Mouse (Mus musculus) embryonic facial prominence, embryonic 15.5 days (tissue): ENCODE data around the gene Il1rapl2. TPM values are rescaled to one million over a fixed set of nuclear protein-coding genes. Genes with fewer than 3 reads are reported as not detected.

Source experiments
- ATAC-seq: fragments of 200-750 bp; cut with Nextera tagmentation; 2 replicates; pipeline ENCODE4 v1.8.0; 2017; ENCODE audit warnings: low read depth, moderate TSS enrichment; ENCODE audit not compliant: insufficient number of reproducible peaks, low FRiP score, low TSS enrichment
- H3K27ac ChIP-seq: fragments of 300-500 bp; sonication (generic); replicated peaks from 2 replicates; pipeline ENCODE4 v1.5.1; 2015; ENCODE audit warnings: mild to moderate bottlenecking, inconsistent platforms
- H3K27me3 ChIP-seq: fragments of 300-500 bp; sonication (generic); 2 replicates; pipeline ENCODE4 v1.6.1; 2015; ENCODE audit warnings: inconsistent platforms
- H3K36me3 ChIP-seq: fragments of 300-500 bp; sonication (generic); 2 replicates; pipeline ENCODE4 v1.6.1; 2015; ENCODE audit warnings: mild to moderate bottlenecking, inconsistent platforms
- H3K4me1 ChIP-seq: fragments of 300-500 bp; sonication (generic); 2 replicates; pipeline ENCODE4 v1.6.1; 2015; ENCODE audit warnings: inconsistent platforms
- H3K4me2 ChIP-seq: fragments of 300-500 bp; sonication (generic); replicated peaks from 2 replicates; pipeline ENCODE4 v1.6.1; 2015; ENCODE audit warnings: mild to moderate bottlenecking, inconsistent platforms
- H3K4me3 ChIP-seq: fragments of 300-500 bp; sonication (generic); replicated peaks from 2 replicates; pipeline ENCODE4 v1.5.1; 2015; ENCODE audit warnings: mild to moderate bottlenecking, inconsistent platforms
- H3K9ac ChIP-seq: fragments of 300-500 bp; sonication (generic); 2 replicates; pipeline ENCODE4 v1.6.1; 2015; ENCODE audit warnings: inconsistent platforms
- H3K9me3 ChIP-seq: fragments of 300-500 bp; sonication (generic); replicated peaks from 2 replicates; pipeline ENCODE4 v1.6.1; 2016; ENCODE audit warnings: inconsistent platforms
- WGBS: fragments of 180-500 bp; shearing (Covaris S2); methylation state at CpG from one replicate; pipeline ENCODE4 v1.1.7; 2015; 5-methylcytosine and 5-hydroxymethylcytosine counted together
- polyA plus RNA-seq: library from polyadenylated mRNA; unstranded; fragments of >200 nt; fragmentation: Nextera tagmentation; extraction: Ambion mirVana; gene quantifications from 2 replicates; pipeline ENCODE4 v1.2.1, GENCODE M21; 2015

The Il1rapl2 gene
- polyA plus RNA-seq: 1.3 and 1.4 TPM in 2 replicates

DNA sequence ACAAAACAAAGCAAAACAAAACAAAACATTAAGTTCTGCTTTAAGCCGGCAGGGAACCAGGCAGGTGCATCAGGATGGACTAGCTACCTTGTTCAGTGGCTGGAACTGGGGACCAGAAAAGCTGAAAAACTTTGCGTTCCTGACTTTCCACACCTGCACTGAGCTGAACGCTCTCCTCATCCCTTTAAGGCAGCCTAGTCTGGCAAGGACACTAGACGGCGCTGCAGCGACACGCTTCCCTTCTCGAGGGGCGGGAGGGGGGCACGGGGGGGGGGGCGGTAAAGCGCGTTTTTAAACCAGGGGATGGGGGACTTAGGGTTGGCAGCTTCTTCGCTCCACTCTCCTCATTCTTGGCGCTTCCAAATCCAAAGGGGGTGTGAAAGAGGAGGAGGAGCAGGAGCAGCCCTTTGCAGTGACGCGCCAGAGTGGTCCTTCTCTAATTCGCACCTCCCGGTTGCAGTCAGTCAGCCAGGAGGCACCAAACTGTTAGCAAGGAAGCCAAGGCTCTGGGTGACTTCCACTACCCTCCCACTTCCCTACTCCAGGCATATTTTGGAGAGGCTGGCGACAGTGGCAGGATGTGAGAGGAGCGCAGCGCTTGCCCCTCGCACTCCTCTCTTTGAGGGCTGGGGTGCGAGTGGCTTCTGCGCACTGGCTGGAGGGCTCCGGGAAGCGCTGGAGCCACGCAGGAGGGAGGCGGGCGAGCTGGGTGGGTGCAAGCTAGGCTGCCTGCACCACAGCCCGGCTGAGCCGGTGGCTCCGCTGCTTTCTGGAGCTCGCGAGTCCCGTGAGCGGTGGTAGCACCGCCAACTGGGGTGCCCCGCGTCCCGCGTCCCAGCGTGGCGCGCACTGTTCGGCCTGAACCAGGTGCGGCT lies at the start of gene Il1rapl2:
Gene Il1rapl2, plus strand, starts transcription at position 288 of the 875 bp plus-strand sequence.
- H3K36me3 ChIP-seq: no peaks in the 10 kb centered on the region
- H3K4me2 ChIP-seq: peak within 1 kb of the TSS; percentile 67
- no peaks in the 10 kb centered on the region for H3K9me3 ChIP-seq
- ATAC-seq: peak; percentile 65
- 7% methylated on average over 45 of the region's 47 CpGs for WGBS
- H3K27me3 ChIP-seq: peaks cover 49% of the 10 kb centered on the region
- H3K27ac ChIP-seq: no peak within 1 kb of the TSS
- H3K4me3 ChIP-seq: peak within 1 kb of the TSS; percentile 41
- H3K4me1 ChIP-seq: no peaks in the 10 kb centered on the region
- no peak within 1 kb of the TSS for H3K9ac ChIP-seq

DNA sequence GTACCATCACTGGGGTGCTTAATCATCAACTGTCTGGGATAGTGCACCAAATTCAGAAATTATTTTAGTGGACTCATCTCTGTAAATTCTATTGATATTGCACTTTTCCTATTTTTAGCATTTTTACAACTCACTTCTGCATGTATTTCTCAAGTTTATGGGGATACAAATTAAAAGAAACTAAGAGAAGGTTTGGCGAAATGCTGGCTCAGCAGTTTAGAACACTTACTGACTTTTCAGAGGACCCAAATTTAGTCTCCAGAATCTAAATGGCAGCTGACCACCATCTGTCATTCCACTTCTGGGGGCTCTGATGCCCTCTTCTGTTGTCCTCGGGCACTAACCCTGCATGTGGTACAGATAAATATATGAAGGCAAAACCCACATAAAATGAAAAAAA lies 22.1 kb upstream of the Il1rapl2 start:
- no peak overlapping the region for H3K4me2 ChIP-seq
- WGBS: 79% methylated on average over 2 of the region's 2 CpGs
- no peak overlapping the region for H3K9ac ChIP-seq
- no peak overlapping the region for H3K4me3 ChIP-seq
- no peaks in the 10 kb centered on the region for H3K27me3 ChIP-seq
- H3K27ac ChIP-seq: no peak overlapping the region
- no peaks in the 10 kb centered on the region for H3K36me3 ChIP-seq
- no peak for ATAC-seq
- H3K9me3 ChIP-seq: no peaks in the 10 kb centered on the region
- no peaks in the 10 kb centered on the region for H3K4me1 ChIP-seq

GRCm38 (mm10) chrX:137569472-137570188 lies 778 bp upstream of the Il1rapl2 start:
- H3K9ac ChIP-seq: no peak overlapping the region
- 22% methylated on average over 21 of the region's 21 CpGs for WGBS
- peaks cover 49% of the 10 kb centered on the region for H3K27me3 ChIP-seq
- H3K27ac ChIP-seq: no peak overlapping the region
- H3K9me3 ChIP-seq: no peaks in the 10 kb centered on the region
- no peaks in the 10 kb centered on the region for H3K36me3 ChIP-seq
- no peaks in the 10 kb centered on the region for H3K4me1 ChIP-seq
- H3K4me2 ChIP-seq: peak overlapping the region; percentile 67
- peak overlapping the region; percentile 41 for H3K4me3 ChIP-seq
- ATAC-seq: no peak

DNA sequence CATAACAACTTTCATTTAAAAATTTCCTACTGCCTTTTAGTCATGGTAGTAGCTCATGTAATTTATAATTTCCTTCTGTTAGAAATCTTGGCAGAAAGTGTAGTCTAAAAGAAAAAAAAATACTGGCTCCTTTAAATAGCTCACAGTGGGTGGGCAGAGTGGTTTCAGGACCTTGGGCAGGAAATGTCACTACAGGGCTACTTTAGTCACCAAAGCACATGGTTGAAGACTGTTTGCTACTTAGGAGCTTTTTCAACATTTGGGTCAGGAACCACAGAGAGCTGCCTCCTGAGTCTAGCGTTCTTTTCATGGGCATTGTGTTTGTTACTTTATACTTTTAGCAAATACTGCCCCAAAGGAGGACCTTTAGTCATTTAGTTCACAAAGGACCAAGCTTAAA lies 12.2 kb downstream of the Il1rapl2 start:
- Histone ChIP-seq H3K9ac (no peak overlapping the region), H3K27me3 (no peaks in the 10 kb centered on the region), H3K4me2 (no peak overlapping the region), H3K9me3 (no peaks in the 10 kb centered on the region), H3K36me3 (no peaks in the 10 kb centered on the region), H3K27ac (no peak overlapping the region), H3K4me3 (no peak overlapping the region), H3K4me1 (no peaks in the 10 kb centered on the region)
- ATAC-seq: no peak
- 5% methylated on average over 1 of the region's 1 CpGs for WGBS

GRCm38 (mm10) chrX:137620697-137621096 lies 50.3 kb downstream of the Il1rapl2 start:
- H3K36me3 ChIP-seq: no peaks in the 10 kb centered on the region
- no peak for ATAC-seq

GRCm38 (mm10) chrX:137667011-137667410 lies 96.6 kb downstream of the Il1rapl2 start:
- no peak for ATAC-seq
- Histone ChIP-seq H3K27me3 (no peaks in the 10 kb centered on the region), H3K4me3 (no peak overlapping the region), H3K9ac (no peak overlapping the region), H3K4me2 (no peak overlapping the region), H3K9me3 (no peaks in the 10 kb centered on the region), H3K4me1 (no peaks in the 10 kb centered on the region), H3K36me3 (no peaks in the 10 kb centered on the region), H3K27ac (no peak overlapping the region)
- 31% methylated on average over 2 of the region's 2 CpGs for WGBS

More at GRCm38 (mm10) chrX:137620697-137621096, 50.3 kb downstream of the Il1rapl2 start:
- H3K9ac ChIP-seq: no peak overlapping the region
- no peak overlapping the region for H3K27ac ChIP-seq
- no peaks in the 10 kb centered on the region for H3K27me3 ChIP-seq
- H3K4me2 ChIP-seq: no peak overlapping the region
- H3K9me3 ChIP-seq: no peaks in the 10 kb centered on the region
- no peak overlapping the region for H3K4me3 ChIP-seq
- no peaks in the 10 kb centered on the region for H3K4me1 ChIP-seq

DNA sequence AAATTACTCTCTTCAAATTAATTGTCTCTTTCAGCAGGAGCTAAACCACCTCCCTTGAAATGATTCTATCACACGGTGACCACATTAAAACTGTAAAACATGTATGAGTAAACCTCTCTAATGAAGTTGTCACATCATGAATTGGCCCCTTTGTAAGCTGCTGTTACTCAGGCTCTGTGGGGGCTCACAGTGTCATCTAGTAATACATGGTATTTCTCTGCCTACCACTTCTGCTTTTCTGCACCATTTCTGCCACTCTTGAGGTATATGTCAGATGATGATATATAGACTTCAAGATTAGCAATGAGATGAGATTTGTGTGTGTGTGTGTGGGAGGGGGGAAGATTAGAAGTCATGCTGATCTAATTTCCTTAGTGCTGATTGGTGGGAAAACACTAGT lies 117.6 kb downstream of the Il1rapl2 start:
- H3K9ac ChIP-seq: no peak overlapping the region
- no peaks in the 10 kb centered on the region for H3K9me3 ChIP-seq
- H3K4me1 ChIP-seq: no peaks in the 10 kb centered on the region
- ATAC-seq: no peak
- H3K4me2 ChIP-seq: no peak overlapping the region
- H3K4me3 ChIP-seq: no peak overlapping the region
- 77% methylated on average over 1 of the region's 1 CpGs for WGBS
- H3K27me3 ChIP-seq: no peaks in the 10 kb centered on the region
- H3K27ac ChIP-seq: no peak overlapping the region
- no peaks in the 10 kb centered on the region for H3K36me3 ChIP-seq

DNA sequence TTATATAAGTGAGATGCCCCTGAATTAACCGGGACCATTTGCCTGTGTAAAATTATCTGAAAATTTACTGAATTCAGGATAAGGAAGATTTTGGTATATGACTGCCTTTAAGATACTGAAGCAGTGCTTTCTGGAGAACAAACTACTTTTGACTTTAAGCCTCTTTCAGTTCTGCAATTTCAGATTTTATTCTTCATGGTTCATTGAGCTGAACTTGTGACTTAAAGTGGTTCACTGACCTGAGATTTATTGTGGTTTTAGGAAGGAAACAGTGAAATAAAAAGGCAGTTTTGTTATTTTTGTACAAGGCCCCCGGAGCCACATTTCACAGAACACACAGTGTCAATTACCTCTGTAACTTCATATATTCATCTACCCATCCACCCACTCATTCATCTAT lies 129.6 kb downstream of the Il1rapl2 start:
- WGBS: 79% methylated on average over 2 of the region's 2 CpGs
- no peak overlapping the region for H3K4me3 ChIP-seq
- H3K9me3 ChIP-seq: no peaks in the 10 kb centered on the region
- H3K4me1 ChIP-seq: no peaks in the 10 kb centered on the region
- H3K4me2 ChIP-seq: no peak overlapping the region
- no peak overlapping the region for H3K9ac ChIP-seq
- no peaks in the 10 kb centered on the region for H3K36me3 ChIP-seq
- no peaks in the 10 kb centered on the region for H3K27me3 ChIP-seq
- no peak overlapping the region for H3K27ac ChIP-seq
- no peak for ATAC-seq

DNA sequence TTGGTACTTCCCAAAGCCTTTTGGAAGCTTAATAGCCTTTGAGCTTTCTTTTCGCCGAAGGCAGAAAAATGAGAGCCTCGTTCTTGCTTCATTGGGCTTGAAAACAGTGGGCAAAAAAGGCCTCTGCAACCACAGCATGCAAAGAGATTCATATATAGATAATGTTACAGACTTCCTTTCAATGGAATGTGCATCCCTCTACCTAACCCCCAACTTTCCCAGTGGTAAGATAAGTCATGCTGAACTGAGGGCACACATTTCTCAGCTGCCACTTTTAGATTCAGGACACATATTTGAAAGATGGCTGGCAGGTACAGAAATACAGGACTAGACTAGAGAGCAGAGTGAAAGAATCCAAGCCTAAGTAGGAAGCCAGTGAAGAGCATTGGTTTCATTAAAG lies 185.1 kb downstream of the Il1rapl2 start:
- Histone ChIP-seq H3K9ac (no peak overlapping the region), H3K27me3 (no peaks in the 10 kb centered on the region), H3K4me2 (no peak overlapping the region), H3K36me3 (no peaks in the 10 kb centered on the region), H3K4me3 (no peak overlapping the region), H3K4me1 (no peaks in the 10 kb centered on the region), H3K9me3 (no peaks in the 10 kb centered on the region), H3K27ac (no peak overlapping the region)
- WGBS: 61% methylated on average over 3 of the region's 3 CpGs
- ATAC-seq: no peak

DNA sequence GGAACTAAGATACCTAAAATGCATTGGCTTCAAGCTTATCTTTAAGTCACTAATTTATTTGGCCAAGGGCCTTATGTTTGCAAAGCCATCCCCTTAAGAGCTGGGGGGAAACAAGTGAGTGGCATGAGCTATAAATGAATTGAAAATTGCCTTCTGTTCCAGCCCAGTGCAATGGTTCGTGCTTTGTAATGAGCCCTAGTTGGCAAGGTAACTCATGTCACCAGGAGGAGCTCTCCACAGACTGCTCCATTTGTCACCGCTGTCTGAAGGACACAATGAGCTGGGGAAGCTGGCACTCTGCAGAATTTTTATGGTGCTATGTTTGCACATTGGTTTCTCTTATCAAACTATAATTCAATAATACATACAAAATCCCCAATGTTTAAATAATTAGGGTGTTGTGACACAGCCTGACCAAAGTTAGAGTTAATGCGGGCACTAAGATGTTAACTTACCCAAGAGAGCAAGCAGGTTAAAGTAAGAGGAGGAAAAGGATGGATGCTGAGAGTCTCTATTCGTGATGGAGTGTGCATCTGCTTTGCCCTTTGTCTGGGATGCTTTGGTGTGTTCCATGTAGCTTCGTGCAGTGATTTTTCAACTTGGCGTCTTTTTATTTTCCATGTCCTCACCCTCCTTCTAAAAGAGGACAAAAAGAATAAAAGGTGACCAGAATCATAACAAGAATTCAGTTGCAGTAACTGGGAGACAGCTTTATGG lies 235.2 kb downstream of the Il1rapl2 start:
- no peaks in the 10 kb centered on the region for H3K27me3 ChIP-seq
- no peak overlapping the region for H3K4me3 ChIP-seq
- no peaks in the 10 kb centered on the region for H3K36me3 ChIP-seq
- H3K4me1 ChIP-seq: no peaks in the 10 kb centered on the region
- H3K4me2 ChIP-seq: no peak overlapping the region
- WGBS: 83% methylated on average over 6 of the region's 6 CpGs
- no peak overlapping the region for H3K9ac ChIP-seq
- H3K27ac ChIP-seq: no peak overlapping the region
- H3K9me3 ChIP-seq: no peaks in the 10 kb centered on the region
- no peak for ATAC-seq
